Mouse (Mus musculus) left cerebral cortex, adult 2 months (tissue): ENCODE measurements around the gene Cep68. TPM values are rescaled to one million over a fixed set of nuclear protein-coding genes. Genes with fewer than 3 reads are reported as not detected.

Source experiments
- DNase-seq, 2 experiments: peaks; one replicate each; pipeline ENCODE4 v3.0.0; 2021 to 2022; ENCODE audit warnings: low spot score in 2 of 2, mixed read lengths in 1 of 2; ENCODE audit errors: extremely low spot score in 1 of 2
- H3K27ac ChIP-seq: fragments of 200-600 bp; 2 replicates; pipeline ENCODE4 v1.8.1; 2022
- H3K4me3 ChIP-seq: fragments of 200-600 bp; 2 replicates; pipeline ENCODE4 v1.8.1; 2022
- CTCF ChIP-seq: fragments of 200-600 bp; IDR thresholded peaks from 2 replicates; pipeline ENCODE4 v1.8.1; 2022; ENCODE audit warnings: antibody characterized with exemption, mild to moderate bottlenecking, moderate library complexity
- intact Hi-C: fragments of 180-260 bp; cut with DNase I; formaldehyde crosslinking; loops from one replicate; pipeline ENCODE4 v1.15.1; 2025
- long read RNA-seq, 2 experiments: library from polyadenylated mRNA; stranded (forward); transcript quantifications; one replicate each; pipeline ENCODE4 v2.0.0; 2021; ENCODE audit warnings: borderline mapping rate in 2 of 2
- total RNA-seq, 2 experiments: library from RNA; stranded (reverse); gene quantifications; 2 replicates each; pipeline ENCODE4 v1.2.3; 2021

The Cep68 gene
- 10 to 100 TPM; 31.5 to 32.5 TPM for total RNA-seq
- long read RNA-seq, experiment 1, full-length matches to known transcripts: 25 of 37 reads
- long read RNA-seq, experiment 1, partial matches to known transcripts: 3 of 37 reads
- long read RNA-seq, experiment 1, other reads (novel, unspliced or antisense): 9 of 37 reads
- long read RNA-seq, experiment 2, full-length matches to known transcripts: 27 of 36 reads
- long read RNA-seq, experiment 2, partial matches to known transcripts: 2 of 36 reads
- long read RNA-seq, experiment 2, other reads (novel, unspliced or antisense): 7 of 36 reads

DNA sequence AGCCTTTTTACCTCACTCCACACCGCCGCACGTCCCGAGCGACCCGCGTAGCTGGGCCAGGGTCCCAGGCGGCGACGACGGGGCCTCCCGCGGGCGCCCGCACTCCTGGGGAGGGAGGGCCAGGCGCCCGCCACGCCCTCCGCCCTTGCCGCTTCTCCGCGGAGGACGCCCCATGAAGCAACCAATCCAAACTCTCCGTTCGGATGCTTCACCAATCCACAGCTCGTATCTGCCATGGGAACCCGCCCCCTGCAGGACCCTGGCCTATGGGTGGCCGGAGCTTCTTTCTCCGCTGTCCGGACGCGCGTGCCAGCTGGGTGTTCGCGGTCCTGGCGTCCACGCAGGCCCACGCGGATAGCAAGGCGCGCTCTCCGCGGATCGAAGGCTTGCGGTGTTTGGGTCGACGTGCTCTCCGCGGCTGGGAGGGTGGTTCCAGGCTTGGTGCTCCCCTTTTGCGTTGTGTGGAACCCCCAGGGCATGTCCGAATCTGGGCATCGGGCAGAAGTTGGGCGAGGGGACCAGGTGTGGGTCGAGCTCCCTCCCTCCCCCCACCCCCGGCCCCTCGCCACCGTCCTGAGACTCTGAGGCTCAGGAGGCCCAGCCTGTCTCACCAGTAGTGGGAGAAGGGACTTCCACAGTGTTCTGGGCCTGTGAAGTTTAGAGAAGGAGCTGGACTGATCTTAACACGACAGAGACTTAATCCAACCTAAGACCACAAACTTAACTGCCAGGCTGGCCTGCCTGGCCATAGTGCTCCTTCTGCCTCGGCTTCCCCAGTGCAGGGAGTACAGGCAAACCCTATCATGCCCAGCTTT is at the start of gene Cep68:
Gene Cep68, minus strand, starts transcription at position 134 of the 815 bp plus-strand sequence.
- H3K27ac ChIP-seq: peak within 1 kb of the TSS; percentile 94
- DNase-seq: peak; percentile 95 to 96
- H3K4me3 ChIP-seq: peak within 1 kb of the TSS; percentile 98
- intact Hi-C loops: loop anchor here (5.0 kb wide), 3 partner anchors 47 to 117 kb away; partner anchors contain the start of genes Rab1a and Slc1a4
- peak; percentile 19 for TF ChIP-seq CTCF

DNA sequence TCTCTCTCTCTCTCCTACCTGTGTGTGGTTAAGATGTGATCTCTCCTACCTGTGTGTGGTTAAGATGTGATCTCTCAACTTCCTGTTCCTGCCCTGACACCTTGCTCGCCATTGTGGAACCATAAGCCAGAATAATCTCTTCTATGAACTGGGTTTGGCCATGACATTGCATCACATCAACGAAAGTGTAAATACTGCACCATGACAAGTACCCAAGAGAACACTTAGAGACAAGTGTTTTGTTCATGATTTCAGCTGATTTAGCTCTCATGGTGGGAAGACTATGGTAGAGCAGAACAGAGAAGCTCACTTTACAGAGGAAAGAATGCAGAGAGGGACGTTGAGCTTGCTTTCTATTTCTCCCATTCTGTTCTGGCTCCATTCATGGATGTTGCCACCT is 35.2 kb upstream of the Cep68 start:
- Histone ChIP-seq H3K27ac (no peak overlapping the region), H3K4me3 (no peak overlapping the region)
- DNase-seq: no peak
- no peak for TF ChIP-seq CTCF
- intact Hi-C loops: no loop called here

DNA sequence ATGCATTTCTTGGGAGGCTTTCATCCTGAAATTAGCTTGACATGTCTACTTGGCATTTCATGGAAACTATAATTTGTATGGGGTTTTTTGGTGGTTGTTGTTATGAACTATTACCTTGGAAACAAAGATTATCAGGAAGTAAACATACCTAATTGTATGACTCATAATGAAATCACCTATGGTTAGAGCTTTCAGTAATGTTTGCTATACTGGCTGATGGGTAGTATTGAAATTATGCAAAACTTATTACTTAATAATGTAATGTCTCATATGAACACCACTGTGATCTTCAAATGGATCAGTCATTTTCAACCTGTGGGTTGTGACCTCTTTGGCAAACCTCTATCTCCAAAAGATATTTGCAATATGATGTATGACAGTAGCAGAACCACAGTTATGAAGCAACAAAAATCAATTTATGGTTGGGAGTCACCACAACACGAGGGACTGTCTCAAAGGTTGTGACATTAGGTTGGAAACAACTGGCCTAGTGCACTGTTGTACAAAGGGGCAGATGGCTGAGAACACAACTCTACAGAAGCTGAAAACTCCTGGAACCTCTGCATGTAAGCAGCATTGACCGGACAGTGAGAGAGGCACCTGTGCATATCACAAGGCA is 33.5 kb upstream of the Cep68 start:
- H3K4me3 ChIP-seq: no peak overlapping the region
- intact Hi-C loops: no loop called here
- no peak for TF ChIP-seq CTCF
- no peak overlapping the region for H3K27ac ChIP-seq
- no peak for DNase-seq

DNA sequence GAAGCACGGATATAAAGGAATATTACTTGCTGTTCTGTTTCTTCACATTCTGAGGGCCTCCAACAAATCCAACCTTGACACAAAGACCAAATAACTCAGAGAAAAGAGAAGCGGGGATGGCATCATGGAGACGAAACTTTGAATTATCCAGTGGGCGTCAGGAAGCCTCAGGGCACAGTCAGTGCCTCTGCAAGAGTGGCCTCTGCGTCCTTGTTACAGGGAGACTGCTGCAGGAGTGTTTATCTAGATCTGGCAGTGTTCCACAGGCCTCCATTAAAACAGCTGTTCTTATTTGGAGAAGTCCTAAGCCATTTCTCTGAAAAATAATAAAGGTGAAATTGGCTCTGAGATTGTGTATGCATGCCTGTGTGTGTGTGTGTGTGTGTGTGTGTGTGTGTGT is 31.8 kb upstream of the Cep68 start:
- no peak for TF ChIP-seq CTCF
- no peak for DNase-seq
- Histone ChIP-seq H3K27ac (no peak overlapping the region), H3K4me3 (no peak overlapping the region)
- intact Hi-C loops: no loop called here

DNA sequence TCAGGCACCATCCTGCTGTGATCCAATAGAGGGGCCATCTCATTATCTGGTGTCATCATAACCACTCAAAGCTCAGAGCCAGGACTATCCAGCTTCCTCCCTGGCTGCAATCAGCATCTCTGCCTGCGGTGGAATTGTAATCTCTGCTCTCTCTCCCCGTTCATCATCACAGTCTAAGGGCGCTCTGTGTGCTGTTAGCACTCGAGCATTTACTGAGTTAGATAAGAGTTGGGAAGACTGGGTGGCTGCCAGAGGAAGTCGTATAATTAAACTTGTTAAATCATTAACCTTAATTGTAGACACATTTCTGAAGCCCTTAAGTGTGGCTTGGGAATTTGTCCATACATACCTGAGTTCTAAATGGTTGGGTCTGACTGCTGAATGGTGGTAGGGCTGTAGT is 29.5 kb upstream of the Cep68 start:
- Histone ChIP-seq H3K4me3 (no peak overlapping the region), H3K27ac (no peak overlapping the region)
- no peak for DNase-seq
- intact Hi-C loops: no loop called here
- no peak for TF ChIP-seq CTCF

DNA sequence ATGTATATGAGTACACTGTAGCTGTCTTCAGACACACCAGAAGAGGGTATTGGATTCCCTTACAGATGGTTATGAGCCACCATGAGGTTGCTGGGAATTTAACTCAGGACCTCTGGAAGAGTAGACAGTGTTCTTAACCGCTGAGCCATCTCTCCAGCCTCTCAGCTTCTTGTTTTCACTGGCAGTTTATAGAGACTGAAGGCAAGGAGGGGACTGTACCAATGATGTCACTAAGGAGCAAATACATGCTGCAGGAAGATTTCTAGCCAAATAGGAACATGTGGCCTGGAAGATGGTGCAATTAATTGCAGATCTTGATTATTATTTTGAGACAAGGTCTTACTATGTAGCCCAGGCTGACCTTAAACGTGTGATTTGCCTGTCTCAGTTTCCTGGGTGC is 27.9 kb upstream of the Cep68 start:
- no peak for DNase-seq
- no peak overlapping the region for H3K27ac ChIP-seq

DNA sequence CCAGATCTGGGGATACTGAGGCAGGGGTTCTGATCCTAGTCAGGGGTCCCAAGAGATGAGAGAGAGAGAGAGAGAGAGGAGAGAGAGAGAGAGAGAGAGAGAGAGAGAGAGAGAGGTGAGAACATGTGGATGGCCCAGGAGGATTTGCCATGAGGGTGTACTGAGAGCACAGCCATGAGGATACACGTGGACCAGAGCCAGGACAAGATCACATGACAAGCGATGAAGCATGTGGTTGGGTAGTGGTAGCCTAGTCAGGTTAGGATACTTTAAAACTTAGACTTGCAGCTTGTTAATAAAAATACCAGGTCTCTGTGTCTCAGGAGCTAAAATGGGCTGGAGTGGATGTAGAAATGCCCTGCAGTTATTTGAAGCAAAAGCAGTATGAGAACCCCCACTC is 26.7 kb upstream of the Cep68 start:
- no peak for TF ChIP-seq CTCF
- H3K27ac ChIP-seq: no peak overlapping the region

More for the DNA sequence above, 27.9 kb upstream of the Cep68 start:
- TF ChIP-seq CTCF: no peak
- H3K4me3 ChIP-seq: no peak overlapping the region
- intact Hi-C loops: no loop called here

DNA sequence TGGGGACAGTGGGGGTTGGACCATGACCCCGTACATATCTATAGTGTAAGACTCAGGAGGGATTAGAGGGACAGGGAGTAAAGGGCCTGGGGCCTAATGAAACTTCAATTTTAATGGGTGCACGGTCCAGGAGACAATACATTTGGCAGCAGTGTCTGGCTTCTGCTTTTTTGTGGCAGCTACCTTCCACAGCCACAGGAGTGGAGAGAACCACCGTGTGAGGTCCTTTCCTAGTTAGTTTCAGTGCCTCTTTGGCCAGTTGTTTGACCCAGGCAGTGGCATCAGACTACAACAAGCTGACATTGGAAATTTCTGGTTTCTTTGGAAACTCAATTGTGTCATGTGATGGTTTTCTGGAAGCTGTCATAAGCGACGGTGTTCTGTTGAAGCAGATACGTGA is 20.7 kb upstream of the Cep68 start:
- no peak for TF ChIP-seq CTCF
- H3K27ac ChIP-seq: no peak overlapping the region
- intact Hi-C loops: no loop called here
- no peak overlapping the region for H3K4me3 ChIP-seq
- DNase-seq: no peak

More for the DNA sequence above, 26.7 kb upstream of the Cep68 start:
- no peak for DNase-seq
- intact Hi-C loops: no loop called here
- no peak overlapping the region for H3K4me3 ChIP-seq

DNA sequence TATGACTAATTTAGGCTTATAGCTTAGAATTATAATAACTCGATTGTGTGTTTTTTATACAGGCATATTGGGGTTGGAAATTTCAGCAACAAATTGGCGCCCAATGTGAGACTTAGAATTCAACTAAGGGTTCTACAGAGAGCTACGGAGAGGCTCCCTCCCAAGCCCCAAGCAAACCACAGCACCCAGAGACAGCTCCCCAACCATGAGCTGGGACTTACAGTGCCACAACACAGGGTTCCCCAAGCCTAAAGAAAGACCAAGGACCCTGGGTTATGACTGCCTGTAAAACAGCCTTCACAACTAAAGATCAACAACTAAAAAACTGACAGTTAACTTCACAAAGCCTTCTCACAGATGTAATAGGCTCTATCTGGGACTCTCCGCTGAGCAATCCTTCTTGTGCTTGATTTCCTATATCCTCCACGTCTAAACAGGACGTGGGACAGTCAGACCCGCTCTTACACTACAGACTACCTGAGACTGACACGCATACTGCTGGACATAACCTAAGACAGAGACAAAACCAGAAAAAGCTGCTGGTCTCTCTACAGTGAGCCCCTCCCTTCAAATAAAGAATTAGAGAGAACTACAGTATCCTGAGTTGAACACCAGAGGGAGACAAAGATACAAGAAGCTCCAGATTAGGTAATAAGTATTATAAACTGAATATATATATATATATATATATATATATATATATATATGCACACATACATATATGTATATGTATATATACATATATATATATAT is 13.6 kb upstream of the Cep68 start:
- DNase-seq: no peak
- intact Hi-C loops: loop anchor here (2.0 kb wide), 1 partner anchor 70 kb away; the partner anchor contains the start of gene Slc1a4
- peak; percentile 63 for TF ChIP-seq CTCF
- H3K4me3 ChIP-seq: no peak overlapping the region
- H3K27ac ChIP-seq: no peak overlapping the region

DNA sequence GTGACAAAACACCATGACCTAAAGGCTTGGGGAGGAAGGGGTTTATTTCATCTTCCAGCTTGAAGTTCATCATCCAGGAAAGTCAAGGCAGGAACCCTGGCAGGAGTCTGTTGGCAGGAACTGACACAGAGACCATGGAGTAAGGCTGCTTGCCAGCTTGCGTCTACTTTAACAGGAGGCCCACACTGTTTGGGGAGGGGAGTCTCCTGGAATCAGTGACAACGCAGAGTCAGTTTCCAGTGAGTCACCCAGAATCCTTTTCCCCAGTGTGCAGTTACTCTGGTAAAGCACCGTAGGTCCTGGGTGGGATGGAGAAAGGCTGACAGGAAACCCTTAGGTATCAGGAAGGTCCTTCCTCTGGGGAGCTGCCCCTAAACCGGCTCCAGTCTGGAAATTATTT is 5.6 kb upstream of the Cep68 start:
- no peak for TF ChIP-seq CTCF
- intact Hi-C loops: no loop called here
- DNase-seq: no peak

DNA sequence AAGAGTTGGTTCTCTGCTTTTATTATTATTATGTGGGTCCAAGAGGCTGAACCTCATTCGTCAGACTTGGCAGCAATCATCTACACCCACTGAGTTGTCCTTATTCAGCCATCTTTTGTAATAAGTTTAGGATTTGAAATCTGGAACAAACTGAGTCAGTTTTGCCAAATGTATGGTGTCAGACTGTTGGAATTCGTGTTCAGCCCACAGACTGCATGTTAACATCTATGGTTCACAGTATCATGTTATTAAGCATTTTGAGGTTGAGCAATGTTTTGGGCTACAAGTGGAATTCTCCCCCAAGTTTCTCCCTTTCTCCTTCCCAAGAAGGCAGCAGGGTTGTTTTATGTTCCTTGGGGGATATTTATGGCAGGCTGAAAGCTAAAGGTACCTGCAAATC is 3.9 kb upstream of the Cep68 start:
- no peak for TF ChIP-seq CTCF
- H3K27ac ChIP-seq: no peak overlapping the region
- DNase-seq: no peak
- no peak overlapping the region for H3K4me3 ChIP-seq
- intact Hi-C loops: no loop called here

More for the DNA sequence above, 5.6 kb upstream of the Cep68 start:
- H3K27ac ChIP-seq: no peak overlapping the region
- no peak overlapping the region for H3K4me3 ChIP-seq
